Mouse (Mus musculus) ES-E14 (cell line): ENCODE measurements around the gene Taf5l.
A peak's percentile ranks its signal among the peaks of the same experiment; 100 is the strongest.

ENCODE experiments used
- CHD2 ChIP-seq: IDR thresholded peaks from 2 replicates; pipeline ENCODE4 v1.6.1; 2014; ENCODE audit warnings: mild to moderate bottlenecking, low read depth, low read length, inconsistent platforms
- HCFC1 ChIP-seq: IDR thresholded peaks from 2 replicates; pipeline ENCODE4 v1.6.1; 2012; ENCODE audit warnings: low read length, inconsistent platforms, borderline replicate concordance; ENCODE audit not compliant: insufficient read depth
- MAFK ChIP-seq: IDR thresholded peaks from 2 replicates; pipeline ENCODE4 v1.6.1; 2014; ENCODE audit warnings: mild to moderate bottlenecking, low read depth, low read length, inconsistent platforms; ENCODE audit not compliant: insufficient read depth
- ZC3H11A ChIP-seq: IDR thresholded peaks from 2 replicates; pipeline ENCODE4 v1.6.1; 2012; ENCODE audit warnings: low read depth, mild to moderate bottlenecking, inconsistent platforms, low read length, borderline replicate concordance
- ZNF384 ChIP-seq: IDR thresholded peaks from 2 replicates; pipeline ENCODE4 v1.6.1; 2012; ENCODE audit warnings: low read depth, low read length, inconsistent platforms

DNA sequence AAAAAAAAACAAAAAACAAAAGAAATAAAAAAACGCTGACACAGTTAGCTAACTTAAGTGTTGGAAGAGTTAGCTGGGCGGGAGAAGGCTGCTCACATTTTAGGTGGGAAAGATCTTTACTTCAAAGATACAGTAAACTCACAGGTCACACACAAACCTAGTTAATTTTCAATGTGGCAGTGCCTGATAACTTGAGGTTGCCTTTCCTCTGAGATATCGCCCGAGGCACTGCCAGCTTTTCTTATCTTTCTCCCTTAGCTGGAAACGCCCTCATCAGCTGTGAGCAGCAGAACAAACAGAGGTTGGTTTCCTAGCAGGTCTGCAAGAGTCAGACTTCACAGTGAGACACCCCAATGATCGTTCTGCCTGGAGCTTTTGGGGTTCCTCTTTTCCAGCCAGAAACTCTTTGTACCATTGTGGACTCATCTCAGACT lies 32.6 kb downstream of the Taf5l start:
- no peak for TF ChIP-seq CHD2
- no peak for TF ChIP-seq ZC3H11A
- TF ChIP-seq ZNF384 = peak; percentile 4; the same call in 1 of the 2 replicates
- no peak for TF ChIP-seq HCFC1
- TF ChIP-seq MAFK = no peak
